Mouse (Mus musculus) embryonic fibroblast, embryonic 13.5 days (primary cell): ENCODE data around the gene Sbf2.

Experiments used
- CTCF ChIP-seq: IDR thresholded peaks from 2 replicates; pipeline ENCODE4 v1.5.1; 2011; ENCODE audit warnings: mild to moderate bottlenecking, control low read depth, low read length, moderate library complexity, borderline replicate concordance; ENCODE audit not compliant: insufficient read depth
- POLR2A ChIP-seq: IDR thresholded peaks from 2 replicates; pipeline ENCODE4 v1.6.1; 2011; ENCODE audit warnings: low read depth, mild to moderate bottlenecking, control low read depth, low read length, moderate library complexity

GRCm38 (mm10) chr7:110298090-110298489 lies 316.6 kb downstream of the Sbf2 start:
- TF ChIP-seq POLR2A = no peak
- TF ChIP-seq CTCF = no peak
